Mouse (Mus musculus): ENCODE results near the gene Dst. TPM values are rescaled to one million over a fixed set of nuclear protein-coding genes. Genes with fewer than 3 reads are reported as not detected.

The Dst gene
- polyA plus RNA-seq, 1 experiment from 2014 or later = 17.9 TPM

DNA sequence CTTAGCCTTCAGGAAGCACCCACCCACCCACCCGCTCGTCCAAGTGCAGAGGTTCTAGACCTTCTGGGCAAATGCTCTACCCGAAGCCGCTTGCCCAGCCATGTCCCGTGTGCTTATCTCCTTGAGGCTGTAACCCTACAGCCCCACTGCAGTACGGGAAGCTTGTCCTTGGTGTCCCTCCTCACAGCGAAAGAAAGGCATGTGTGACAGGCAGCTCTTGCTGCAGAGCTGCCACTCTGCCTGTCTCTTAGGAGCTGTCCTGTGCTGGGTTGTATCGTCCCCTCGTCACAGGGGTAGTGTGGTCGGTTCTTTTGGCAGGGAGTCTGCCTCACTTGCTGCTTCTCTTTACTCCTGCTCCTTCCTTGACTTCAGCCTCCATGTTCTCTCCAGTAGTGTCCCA, 249.7 kb downstream of the Dst start:
- peaks cover 60% of the 10 kb centered on the region for H3K36me3 ChIP-seq
- H3K27me3 ChIP-seq (replicated peaks) = no peaks in the 10 kb centered on the region
- H3K27ac ChIP-seq (replicated peaks) = 0 out of 2 replicates have a peak overlapping the region, but pooled peaks have one; percentile 13
- 45% methylated on average over 10 of the region's 10 CpGs for WGBS
- no peak overlapping the region for H3K4me3 ChIP-seq
- peaks cover 3% of the 10 kb centered on the region; the same call in 1 of the 2 replicates for H3K4me1 ChIP-seq
- no peak for ATAC-seq (ENCODE audit: extremely low read depth, insufficient number of reproducible peaks, low FRiP score, low TSS enrichment)
- no peaks in the 10 kb centered on the region for H3K9me3 ChIP-seq
- no peak overlapping the region for H3K4me2 ChIP-seq
- peak overlapping the region; percentile 52; the same call in 1 of the 2 replicates for H3K9ac ChIP-seq

DNA sequence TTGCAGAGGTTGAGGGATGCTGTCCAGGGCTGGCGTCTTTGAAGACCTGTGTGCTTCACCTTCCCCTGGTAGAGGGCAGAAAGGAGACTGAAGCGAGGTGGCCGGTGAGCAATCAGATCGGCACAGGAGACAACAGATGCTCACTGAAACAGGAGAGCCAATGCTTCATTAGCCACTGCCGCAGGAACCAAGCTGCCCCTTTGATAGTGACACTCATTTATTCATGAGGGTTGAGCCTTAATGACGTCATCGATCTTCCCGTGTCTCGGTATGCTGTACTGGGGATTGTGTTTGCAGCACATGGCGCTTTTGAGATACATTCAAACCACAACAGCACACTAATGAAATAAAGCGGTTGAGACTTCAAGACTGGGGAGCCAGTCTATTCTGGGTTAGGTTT, 250.8 kb downstream of the Dst start:
- no peaks in the 10 kb centered on the region for H3K27me3 ChIP-seq (replicated peaks)
- H3K4me3 ChIP-seq = no peak overlapping the region
- no peak overlapping the region for H3K4me2 ChIP-seq
- H3K36me3 ChIP-seq = peaks cover 54% of the 10 kb centered on the region
- no peak overlapping the region for H3K9ac ChIP-seq
- no peak for ATAC-seq (ENCODE audit: extremely low read depth, insufficient number of reproducible peaks, low FRiP score, low TSS enrichment)
- no peak overlapping the region for H3K27ac ChIP-seq (replicated peaks)
- WGBS = 80% methylated on average over 11 of the region's 11 CpGs
- H3K4me1 ChIP-seq = peaks cover 3% of the 10 kb centered on the region; the same call in 1 of the 2 replicates
- H3K9me3 ChIP-seq = no peaks in the 10 kb centered on the region

DNA sequence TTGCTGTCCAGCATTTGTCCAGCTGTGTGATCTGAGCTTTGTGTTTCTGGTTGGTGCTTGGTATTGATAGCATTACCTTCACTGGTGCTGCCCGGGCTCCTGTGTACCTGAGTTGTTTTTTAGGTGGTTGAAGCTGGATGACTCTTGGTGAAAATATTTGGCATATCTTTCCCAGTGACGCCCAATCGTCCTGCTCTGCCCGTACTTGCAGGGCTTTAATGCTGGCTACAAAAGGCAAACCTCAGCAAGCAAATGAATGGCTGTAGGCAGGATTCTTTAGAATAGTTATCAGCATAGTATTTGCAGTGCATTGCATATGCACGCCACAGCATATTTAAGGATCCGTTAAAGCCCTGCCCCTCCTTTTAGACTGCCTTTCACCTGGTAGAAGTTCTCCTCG, 251.9 kb downstream of the Dst start:
- no peak overlapping the region for H3K4me3 ChIP-seq
- no peaks in the 10 kb centered on the region for H3K9me3 ChIP-seq
- H3K4me2 ChIP-seq = no peak overlapping the region
- no peaks in the 10 kb centered on the region for H3K27me3 ChIP-seq (replicated peaks)
- no peak overlapping the region for H3K27ac ChIP-seq (replicated peaks)
- no peak overlapping the region for H3K9ac ChIP-seq
- peaks cover 57% of the 10 kb centered on the region for H3K36me3 ChIP-seq
- ATAC-seq (ENCODE audit: extremely low read depth, insufficient number of reproducible peaks, low FRiP score, low TSS enrichment) = no peak
- peaks cover 3% of the 10 kb centered on the region; the same call in 1 of the 2 replicates for H3K4me1 ChIP-seq
- WGBS = 79% methylated on average over 7 of the region's 7 CpGs

DNA sequence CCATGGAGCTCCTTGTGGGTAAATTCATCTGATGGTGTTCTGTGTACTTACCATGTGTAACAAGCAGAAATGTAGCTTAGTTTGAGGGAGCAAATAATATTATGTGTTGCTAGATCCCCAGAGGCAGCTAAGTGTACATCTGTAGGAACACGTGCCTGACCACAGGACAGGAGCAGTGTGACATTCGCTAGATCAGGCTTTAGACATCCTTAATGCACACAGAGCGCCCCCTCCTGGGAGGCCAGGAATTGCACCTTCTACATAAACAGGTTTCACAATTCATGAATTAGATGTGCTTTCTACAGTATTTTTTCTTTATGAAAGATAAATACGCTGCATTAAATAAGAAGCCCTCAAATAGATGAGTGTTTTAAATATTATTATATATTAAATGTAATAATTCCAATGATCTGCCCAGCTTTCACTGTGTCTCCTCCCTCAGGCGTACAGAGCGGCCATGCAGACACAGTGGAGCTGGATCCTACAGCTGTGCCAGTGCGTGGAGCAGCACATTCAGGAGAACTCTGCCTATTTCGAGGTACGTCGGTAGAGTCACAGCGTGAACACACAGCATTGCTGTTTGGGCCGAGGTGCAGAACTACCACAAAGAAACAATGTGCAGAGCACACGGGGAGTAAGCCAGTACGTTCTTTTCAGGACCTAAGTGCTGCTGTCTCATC, 256.7 kb downstream of the Dst start:
- WGBS = 64% methylated on average over 14 of the region's 14 CpGs
- Histone ChIP-seq H3K36me3 (peaks cover 66% of the 10 kb centered on the region), H3K27me3 (replicated peaks) (no peaks in the 10 kb centered on the region), H3K9ac (no peak overlapping the region), H3K4me2 (no peak overlapping the region), H3K9me3 (no peaks in the 10 kb centered on the region), H3K27ac (replicated peaks) (no peak overlapping the region), H3K4me1 (peaks cover 15% of the 10 kb centered on the region), H3K4me3 (no peak overlapping the region)
- no peak for ATAC-seq (ENCODE audit: extremely low read depth, insufficient number of reproducible peaks, low FRiP score, low TSS enrichment)

DNA sequence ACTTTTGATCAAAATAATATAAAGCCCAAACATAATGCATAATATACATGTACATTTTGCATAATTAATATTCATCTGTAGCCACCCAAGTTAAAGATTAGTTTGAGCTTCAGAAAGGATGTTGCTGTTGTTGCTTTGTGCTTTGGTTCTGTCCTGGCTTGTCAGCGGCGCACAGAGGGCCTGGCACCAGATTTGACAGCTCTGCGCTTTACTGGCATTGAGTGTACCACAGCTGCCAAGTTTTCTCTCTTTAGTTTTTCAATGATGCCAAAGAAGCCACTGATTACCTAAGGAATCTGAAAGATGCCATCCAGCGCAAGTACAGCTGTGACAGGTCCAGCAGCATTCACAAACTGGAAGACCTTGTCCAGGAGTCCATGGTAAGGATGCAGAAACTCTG, 257.9 kb downstream of the Dst start:
- ATAC-seq (ENCODE audit: extremely low read depth, insufficient number of reproducible peaks, low FRiP score, low TSS enrichment) = no peak
- Histone ChIP-seq H3K36me3 (peaks cover 68% of the 10 kb centered on the region), H3K4me2 (no peak overlapping the region), H3K4me1 (peaks cover 15% of the 10 kb centered on the region), H3K27me3 (replicated peaks) (no peaks in the 10 kb centered on the region), H3K9me3 (no peaks in the 10 kb centered on the region; the same call in 1 of the 2 replicates), H3K4me3 (no peak overlapping the region), H3K27ac (replicated peaks) (no peak overlapping the region), H3K9ac (no peak overlapping the region)
- 88% methylated on average over 4 of the region's 4 CpGs for WGBS

DNA sequence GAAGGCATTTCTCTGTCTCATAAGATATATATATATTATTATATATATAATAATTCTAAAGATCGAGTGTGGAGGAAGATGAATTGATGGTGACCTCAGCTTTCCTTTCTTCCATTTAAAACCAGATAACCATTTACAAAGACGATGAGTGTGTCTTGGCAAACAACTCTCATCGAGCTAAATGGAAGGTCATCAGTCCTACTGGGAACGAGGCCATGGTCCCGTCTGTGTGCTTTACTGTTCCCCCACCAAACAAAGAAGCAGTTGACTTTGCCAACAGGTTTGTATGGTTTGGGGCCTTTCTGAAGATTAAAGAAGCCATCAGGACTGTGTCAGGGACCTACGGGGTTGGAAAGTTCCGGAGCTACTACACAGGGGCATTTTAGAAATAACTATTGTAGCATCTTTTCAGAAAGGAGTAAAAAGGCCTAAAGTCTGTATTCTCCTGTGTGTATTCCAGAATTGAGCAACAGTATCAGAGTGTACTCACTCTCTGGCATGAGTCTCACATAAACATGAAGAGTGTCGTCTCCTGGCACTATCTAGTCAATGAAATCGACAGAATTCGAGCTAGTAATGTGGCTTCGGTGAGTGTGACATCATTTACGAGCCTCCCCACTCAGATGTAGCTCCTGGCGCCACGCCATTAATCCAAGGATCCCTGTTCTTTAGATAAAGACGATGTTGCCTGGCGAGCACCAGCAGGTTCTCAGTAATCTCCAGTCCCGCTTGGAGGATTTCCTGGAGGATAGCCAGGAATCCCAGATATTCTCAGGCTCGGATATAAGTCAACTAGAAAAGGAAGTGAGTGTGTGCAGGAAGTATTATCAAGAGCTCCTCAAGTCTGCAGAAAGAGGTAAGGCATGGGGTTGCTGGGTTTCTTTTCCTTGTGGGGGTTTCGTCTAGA, 259.4 kb downstream of the Dst start:
- no peaks in the 10 kb centered on the region; the same call in 1 of the 2 replicates for H3K9me3 ChIP-seq

DNA sequence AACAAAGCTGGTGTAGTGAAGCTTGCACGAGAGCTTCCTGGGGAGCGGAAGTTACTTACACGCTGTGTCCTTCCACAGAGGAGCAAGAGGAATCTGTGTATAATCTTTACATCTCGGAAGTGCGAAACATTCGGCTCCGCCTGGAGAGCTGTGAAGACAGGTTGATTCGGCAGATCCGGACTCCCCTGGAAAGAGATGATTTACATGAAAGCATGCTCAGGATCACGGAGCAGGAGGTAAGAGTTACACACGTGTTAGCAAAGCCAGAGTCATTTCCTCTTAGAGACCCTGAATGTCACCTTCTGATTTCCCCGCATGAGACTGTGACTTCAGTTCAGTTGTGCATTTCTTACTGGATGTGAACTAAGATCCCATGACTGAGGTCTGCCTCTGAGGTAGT, 261.1 kb downstream of the Dst start:
- no peak overlapping the region for H3K27ac ChIP-seq (replicated peaks)
- H3K4me1 ChIP-seq = peaks cover 15% of the 10 kb centered on the region
- peaks cover 80% of the 10 kb centered on the region for H3K36me3 ChIP-seq
- H3K9me3 ChIP-seq = no peaks in the 10 kb centered on the region; the same call in 1 of the 2 replicates
- no peak for ATAC-seq (ENCODE audit: extremely low read depth, insufficient number of reproducible peaks, low FRiP score, low TSS enrichment)
- H3K4me2 ChIP-seq = no peak overlapping the region
- H3K9ac ChIP-seq = no peak overlapping the region
- H3K4me3 ChIP-seq = no peak overlapping the region
- H3K27me3 ChIP-seq (replicated peaks) = no peaks in the 10 kb centered on the region
- WGBS = 93% methylated on average over 12 of the region's 12 CpGs

More for the DNA sequence above, 259.4 kb downstream of the Dst start:
- H3K27ac ChIP-seq (replicated peaks) = peak overlapping the region; percentile 79
- H3K9ac ChIP-seq = no peak overlapping the region
- WGBS = 35% methylated on average over 19 of the region's 19 CpGs
- H3K4me3 ChIP-seq = no peak overlapping the region
- H3K4me1 ChIP-seq = peaks cover 15% of the 10 kb centered on the region
- no peak for ATAC-seq (ENCODE audit: extremely low read depth, insufficient number of reproducible peaks, low FRiP score, low TSS enrichment)
- peak overlapping the region; percentile 8 for H3K4me2 ChIP-seq
- no peaks in the 10 kb centered on the region for H3K27me3 ChIP-seq (replicated peaks)
- peaks cover 73% of the 10 kb centered on the region for H3K36me3 ChIP-seq

DNA sequence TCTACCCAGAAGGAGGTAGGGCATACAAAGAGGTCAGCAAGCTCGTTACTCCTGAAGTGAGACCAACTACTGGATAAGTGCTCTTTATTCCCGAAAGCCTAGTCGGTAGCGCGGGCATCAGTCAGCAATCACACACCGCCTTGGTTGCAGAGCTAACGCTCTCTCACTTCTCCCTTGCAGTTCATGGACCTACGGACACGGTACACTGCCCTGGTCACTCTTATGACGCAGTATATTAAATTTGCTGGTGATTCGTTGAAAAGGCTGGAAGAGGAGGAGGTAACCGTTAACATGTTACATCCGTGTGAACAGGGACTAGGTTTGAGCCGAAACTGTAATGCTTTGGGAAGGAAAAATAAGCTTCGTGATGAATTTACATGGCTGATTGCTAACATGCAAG, 266.5 kb downstream of the Dst start:
- Histone ChIP-seq H3K4me3 (no peak overlapping the region), H3K27me3 (replicated peaks) (no peaks in the 10 kb centered on the region), H3K9ac (no peak overlapping the region), H3K36me3 (peaks cover 94% of the 10 kb centered on the region), H3K4me1 (no peaks in the 10 kb centered on the region), H3K27ac (replicated peaks) (no peak overlapping the region), H3K9me3 (no peaks in the 10 kb centered on the region; the same call in 1 of the 2 replicates), H3K4me2 (no peak overlapping the region)
- WGBS = 91% methylated on average over 15 of the region's 15 CpGs
- no peak for ATAC-seq (ENCODE audit: extremely low read depth, insufficient number of reproducible peaks, low FRiP score, low TSS enrichment)

DNA sequence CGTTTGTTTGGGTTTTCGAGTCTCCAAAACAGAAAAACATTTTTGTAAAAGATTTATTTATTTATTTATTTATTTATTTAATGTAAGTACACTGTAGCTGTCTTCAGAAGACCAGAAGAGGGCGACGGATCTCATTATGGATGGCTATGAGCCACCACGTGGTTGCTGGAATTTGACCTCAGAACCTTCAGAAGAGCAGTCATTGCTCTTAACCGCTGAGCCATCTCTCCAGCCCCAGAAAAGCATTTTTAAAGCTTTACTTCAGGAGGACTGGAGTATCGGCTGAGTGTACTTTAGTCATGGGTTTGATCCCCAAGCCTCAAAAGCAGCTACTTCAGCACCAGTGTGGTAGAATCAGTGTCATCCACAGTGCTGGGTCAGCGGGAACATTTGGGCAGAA, 266.9 kb downstream of the Dst start:
- H3K4me1 ChIP-seq = no peaks in the 10 kb centered on the region
- no peak overlapping the region for H3K4me3 ChIP-seq
- H3K36me3 ChIP-seq = peaks cover 94% of the 10 kb centered on the region
- no peak for ATAC-seq (ENCODE audit: extremely low read depth, insufficient number of reproducible peaks, low FRiP score, low TSS enrichment)
- no peaks in the 10 kb centered on the region for H3K27me3 ChIP-seq (replicated peaks)
- no peak overlapping the region for H3K9ac ChIP-seq
- H3K4me2 ChIP-seq = no peak overlapping the region
- H3K9me3 ChIP-seq = no peaks in the 10 kb centered on the region; the same call in 1 of the 2 replicates
- H3K27ac ChIP-seq (replicated peaks) = no peak overlapping the region
- 68% methylated on average over 8 of the region's 8 CpGs for WGBS

DNA sequence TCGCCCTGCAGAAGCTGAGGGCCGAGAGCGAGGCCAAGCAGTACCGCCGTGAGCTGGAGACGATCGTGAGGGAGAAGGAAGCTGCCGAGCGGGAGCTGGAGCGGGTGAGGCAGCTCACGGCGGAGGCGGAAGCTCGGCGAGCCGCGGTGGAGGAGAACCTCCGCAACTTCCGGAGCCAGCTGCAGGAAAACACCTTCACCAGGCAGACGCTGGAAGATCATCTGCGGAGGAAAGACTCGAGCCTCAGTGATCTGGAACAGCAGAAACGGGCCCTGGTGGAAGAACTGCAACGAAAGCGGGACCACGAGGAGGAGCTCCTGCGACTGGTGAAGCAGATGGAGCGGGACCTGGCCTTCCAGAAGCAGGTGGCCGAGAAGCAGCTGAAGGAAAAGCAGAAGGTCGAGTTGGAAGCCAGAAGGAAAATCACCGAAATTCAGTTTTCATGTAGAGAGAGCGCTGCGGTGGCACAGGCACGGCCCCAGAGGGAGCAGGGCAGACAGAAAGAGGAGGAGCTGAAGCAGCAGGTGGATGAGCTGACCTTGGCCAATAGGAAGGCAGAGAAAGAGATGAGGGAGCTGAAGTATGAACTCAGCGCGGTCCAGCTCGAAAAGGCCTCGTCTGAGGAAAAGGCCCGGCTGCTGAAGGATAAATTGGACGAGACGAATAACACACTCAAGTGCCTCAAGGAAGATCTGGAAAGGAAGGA, 270.1 kb downstream of the Dst start:
- peaks cover 93% of the 10 kb centered on the region for H3K36me3 ChIP-seq

DNA sequence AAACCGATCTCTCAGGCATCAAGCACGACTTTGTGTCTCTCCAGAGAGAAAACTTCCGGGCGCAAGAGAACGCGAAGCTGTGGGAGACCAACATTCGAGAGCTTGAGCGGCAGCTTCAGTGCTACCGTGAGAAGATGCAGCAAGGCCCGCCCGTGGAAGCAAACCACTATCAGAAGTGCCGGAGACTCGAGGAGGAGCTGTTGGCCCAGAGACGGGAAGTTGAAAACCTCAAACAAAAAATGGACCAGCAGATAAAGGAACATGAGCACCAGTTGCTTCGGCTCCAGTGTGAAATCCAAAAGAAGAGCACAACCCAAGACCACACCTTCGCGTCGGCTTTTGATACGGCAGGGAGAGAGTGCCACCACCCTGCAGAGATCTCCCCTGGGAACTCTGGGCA, 271.7 kb downstream of the Dst start:
- no peak overlapping the region for H3K4me3 ChIP-seq
- no peaks in the 10 kb centered on the region for H3K27me3 ChIP-seq (replicated peaks)
- peaks cover 87% of the 10 kb centered on the region for H3K36me3 ChIP-seq
- peaks cover 7% of the 10 kb centered on the region for H3K4me1 ChIP-seq
- ATAC-seq (ENCODE audit: extremely low read depth, insufficient number of reproducible peaks, low FRiP score, low TSS enrichment) = no peak
- WGBS = 85% methylated on average over 19 of the region's 19 CpGs
- H3K9ac ChIP-seq = no peak overlapping the region
- H3K27ac ChIP-seq (replicated peaks) = no peak overlapping the region
- H3K9me3 ChIP-seq = no peaks in the 10 kb centered on the region
- no peak overlapping the region for H3K4me2 ChIP-seq

More for the DNA sequence above, 270.1 kb downstream of the Dst start:
- Histone ChIP-seq H3K4me1 (no peaks in the 10 kb centered on the region), H3K9ac (0 out of 2 replicates have a peak overlapping the region, but pooled peaks have one; percentile 16), H3K27me3 (replicated peaks) (no peaks in the 10 kb centered on the region), H3K9me3 (no peaks in the 10 kb centered on the region), H3K27ac (replicated peaks) (no peak overlapping the region), H3K4me2 (peak overlapping the region; percentile 24), H3K4me3 (peak overlapping the region; percentile 30)
- WGBS = 72% methylated on average over 41 of the region's 41 CpGs
- ATAC-seq (ENCODE audit: extremely low read depth, insufficient number of reproducible peaks, low FRiP score, low TSS enrichment) = no peak

Data from heart, embryonic 13.5 days (tissue).